Mouse (Mus musculus) cortical plate, adult 2 months (tissue): ENCODE measurements around the gene Lpin2.

Source experiments
- CTCF ChIP-seq: fragments of 200-500 bp; IDR thresholded peaks from 2 replicates; pipeline ENCODE4 v1.5.1; 2011; ENCODE audit warnings: mild to moderate bottlenecking, control low read depth, low read length; ENCODE audit not compliant: insufficient read depth; ENCODE audit errors: extremely low read depth
- POLR2A ChIP-seq: fragments of 200-500 bp; IDR thresholded peaks from 2 replicates; pipeline ENCODE4 v1.6.1; 2011; ENCODE audit warnings: mild to moderate bottlenecking, low read length, control low read depth; ENCODE audit not compliant: insufficient read depth; ENCODE audit errors: extremely low read depth

DNA sequence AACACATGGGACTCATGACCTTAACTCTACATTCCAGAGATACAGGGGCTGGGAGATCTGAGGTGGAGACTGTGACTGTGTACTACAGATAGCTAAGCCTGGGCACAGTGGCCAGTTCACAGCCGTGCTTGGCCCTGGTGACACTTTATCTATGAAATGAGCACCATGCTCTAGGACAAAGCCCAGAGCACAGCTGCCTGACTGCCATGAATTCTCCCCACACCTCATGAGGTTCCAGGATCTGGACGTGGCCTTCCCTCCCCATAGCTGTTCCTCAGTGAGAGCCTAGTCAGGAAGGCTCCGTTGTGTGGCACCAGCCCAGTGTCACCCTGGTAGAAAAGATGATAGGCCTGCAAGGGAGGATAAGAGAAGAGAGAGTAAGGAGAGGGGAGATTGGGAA, 86.2 kb downstream of the Lpin2 start:
- no peak for TF ChIP-seq POLR2A
- TF ChIP-seq CTCF: no peak
